Mouse (Mus musculus) megakaryocyte, embryonic 14.5 days (primary cell): ENCODE data around the gene Cacna1s.

Experiments used
- FLI1 ChIP-seq: IDR thresholded peaks from 2 replicates; pipeline ENCODE4 v1.6.1; 2012; ENCODE audit warnings: low read length, inconsistent platforms, mixed read lengths
- GATA1 ChIP-seq: IDR thresholded peaks from 3 replicates; pipeline ENCODE4 v1.6.1; 2012; ENCODE audit warnings: mixed read lengths, low read length, inconsistent platforms, borderline replicate concordance

- no peak for TF ChIP-seq GATA1
- TF ChIP-seq FLI1 = no peak
Observed at GRCm38 (mm10) chr1:136149702-136150101, 97.2 kb downstream of the Cacna1s start.
